Mouse (Mus musculus) neural tube, embryonic 15.5 days (tissue): ENCODE measurements around the gene Foxg1. TPM values are rescaled to one million over a fixed set of nuclear protein-coding genes. Genes with fewer than 3 reads are reported as not detected.
A peak's percentile ranks its signal among the peaks of the same experiment; 100 is the strongest.

Experiments
- ATAC-seq: fragments of 200-750 bp; cut with Nextera tagmentation; 2 replicates; pipeline ENCODE4 v1.8.0; 2017; ENCODE audit warnings: mild to moderate bottlenecking, moderate TSS enrichment, moderate library complexity; ENCODE audit not compliant: low FRiP score
- H3K27ac ChIP-seq: fragments of 300-500 bp; sonication (generic); replicated peaks from 2 replicates; pipeline ENCODE4 v1.5.1; 2015; ENCODE audit warnings: mild to moderate bottlenecking, inconsistent platforms
- H3K27me3 ChIP-seq: fragments of 300-500 bp; sonication (generic); replicated peaks from 2 replicates; pipeline ENCODE4 v1.6.1; 2015; ENCODE audit warnings: inconsistent platforms
- H3K36me3 ChIP-seq: fragments of 300-500 bp; sonication (generic); 2 replicates; pipeline ENCODE4 v1.6.1; 2015; ENCODE audit warnings: inconsistent platforms
- H3K4me1 ChIP-seq: fragments of 300-500 bp; sonication (generic); 2 replicates; pipeline ENCODE4 v1.6.1; 2015; ENCODE audit warnings: inconsistent platforms
- H3K4me2 ChIP-seq: fragments of 300-500 bp; sonication (generic); 2 replicates; pipeline ENCODE4 v1.6.1; 2015; ENCODE audit warnings: inconsistent platforms, mild to moderate bottlenecking, moderate library complexity
- H3K4me3 ChIP-seq: fragments of 300-500 bp; sonication (generic); replicated peaks from 2 replicates; pipeline ENCODE4 v1.5.1; 2015; ENCODE audit warnings: mild to moderate bottlenecking, inconsistent platforms
- H3K9ac ChIP-seq: fragments of 300-500 bp; sonication (generic); replicated peaks from 2 replicates; pipeline ENCODE4 v1.6.1; 2015; ENCODE audit warnings: mild to moderate bottlenecking, inconsistent platforms
- H3K9me3 ChIP-seq: fragments of 300-500 bp; sonication (generic); replicated peaks from 2 replicates; pipeline ENCODE4 v1.6.1; 2016; ENCODE audit warnings: inconsistent platforms
- WGBS: fragments of 180-500 bp; shearing (Covaris S2); methylation state at CpG from one replicate; pipeline ENCODE4 v1.1.7; 2015; ENCODE audit warnings: mixed read lengths; 5-methylcytosine and 5-hydroxymethylcytosine counted together
- polyA plus RNA-seq: library from polyadenylated mRNA; unstranded; fragments of >200 nt; fragmentation: Nextera tagmentation; extraction: Ambion mirVana; gene quantifications from 2 replicates; pipeline ENCODE4 v1.2.1, GENCODE M21; 2015

Foxg1 gene
- polyA plus RNA-seq, 1 experiment from 2014 or later, result not detected

DNA sequence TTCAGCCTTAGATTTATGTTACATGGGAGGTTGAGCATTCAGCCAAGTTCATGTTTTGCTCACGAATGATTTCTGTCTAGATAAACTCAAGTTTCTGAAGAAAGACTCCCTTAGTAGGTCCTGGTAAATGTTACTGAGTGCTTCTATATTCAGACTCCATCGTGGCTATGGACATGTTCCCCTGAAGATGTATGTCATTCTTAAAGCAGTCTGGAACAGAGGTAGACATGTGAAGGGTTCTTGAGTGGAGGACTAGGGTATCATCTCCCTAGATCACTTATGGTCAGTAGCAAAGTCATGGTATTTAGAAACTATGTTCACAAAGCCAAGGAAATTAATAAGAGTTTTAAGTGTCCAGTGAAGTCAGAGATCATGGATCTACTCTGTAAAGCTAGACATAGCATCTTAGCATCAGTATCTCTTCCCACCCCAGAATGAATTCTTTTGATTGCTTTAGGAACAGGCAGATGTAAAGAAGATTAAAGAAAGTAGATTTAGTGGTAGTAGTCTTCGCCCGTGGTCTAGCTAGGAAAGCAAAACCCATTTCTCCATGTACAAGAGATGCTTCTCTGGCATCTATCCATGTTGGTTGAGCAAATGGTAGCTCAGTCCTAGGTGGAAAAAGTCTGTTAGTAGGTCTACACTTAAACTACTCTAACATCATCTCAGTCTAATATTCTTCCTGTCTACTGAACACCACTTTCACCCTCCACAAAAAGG, 15.1 kb downstream of the Foxg1 start:
- Histone ChIP-seq H3K4me1 (peaks cover 10% of the 10 kb centered on the region), H3K4me3 (no peak overlapping the region), H3K27me3 (peaks cover 70% of the 10 kb centered on the region), H3K4me2 (no peak overlapping the region), H3K27ac (no peak overlapping the region), H3K36me3 (no peaks in the 10 kb centered on the region), H3K9ac (no peak overlapping the region), H3K9me3 (no peaks in the 10 kb centered on the region)
- ATAC-seq, result no peak
- 19% methylated on average over 4 of the region's 4 CpGs for WGBS

DNA sequence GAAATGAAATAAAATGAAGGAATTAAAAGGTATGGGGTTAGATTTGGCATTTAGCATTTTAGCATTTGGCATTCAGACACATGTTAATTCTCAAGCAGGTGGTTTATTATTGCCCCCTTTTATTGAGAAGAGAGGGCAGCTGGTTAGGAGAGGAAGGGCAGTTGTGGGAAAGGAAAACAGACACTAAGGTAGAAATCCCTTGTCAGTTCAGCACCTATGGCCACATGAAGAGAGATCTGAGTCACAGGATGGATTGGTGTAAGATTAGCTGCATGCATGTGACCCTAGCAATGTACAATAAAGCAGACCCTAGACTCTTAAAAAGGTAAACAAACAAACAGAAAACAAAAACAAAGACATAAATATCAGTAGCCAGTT, 15.7 kb downstream of the Foxg1 start:
- H3K9ac ChIP-seq, result no peak overlapping the region
- H3K36me3 ChIP-seq, result no peaks in the 10 kb centered on the region
- H3K27me3 ChIP-seq, result peaks cover 72% of the 10 kb centered on the region
- peaks cover 10% of the 10 kb centered on the region for H3K4me1 ChIP-seq
- no peaks in the 10 kb centered on the region for H3K9me3 ChIP-seq
- no peak overlapping the region for H3K27ac ChIP-seq
- ATAC-seq, result no peak
- H3K4me3 ChIP-seq, result no peak overlapping the region
- no peak overlapping the region for H3K4me2 ChIP-seq

DNA sequence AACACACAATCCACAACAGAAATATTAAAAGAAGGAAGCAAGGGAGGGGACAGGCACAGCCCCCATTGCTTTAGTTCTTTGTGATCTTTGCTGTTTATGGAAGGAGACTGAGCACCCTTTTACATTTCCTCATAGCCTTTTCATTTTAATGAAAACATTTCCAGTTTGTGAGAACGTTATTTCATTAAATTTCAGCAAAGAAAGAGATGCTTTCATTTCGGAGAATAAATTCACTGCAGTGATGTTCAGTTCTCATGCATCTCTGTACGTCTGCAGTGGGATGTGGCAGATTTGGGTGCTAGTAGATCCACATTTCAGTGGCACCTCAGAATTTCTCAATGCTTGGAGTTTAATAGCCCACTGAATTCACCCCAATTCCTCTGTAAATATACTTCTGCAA, 16.2 kb downstream of the Foxg1 start:
- peaks cover 75% of the 10 kb centered on the region for H3K27me3 ChIP-seq
- no peak for ATAC-seq
- no peak overlapping the region for H3K27ac ChIP-seq

DNA sequence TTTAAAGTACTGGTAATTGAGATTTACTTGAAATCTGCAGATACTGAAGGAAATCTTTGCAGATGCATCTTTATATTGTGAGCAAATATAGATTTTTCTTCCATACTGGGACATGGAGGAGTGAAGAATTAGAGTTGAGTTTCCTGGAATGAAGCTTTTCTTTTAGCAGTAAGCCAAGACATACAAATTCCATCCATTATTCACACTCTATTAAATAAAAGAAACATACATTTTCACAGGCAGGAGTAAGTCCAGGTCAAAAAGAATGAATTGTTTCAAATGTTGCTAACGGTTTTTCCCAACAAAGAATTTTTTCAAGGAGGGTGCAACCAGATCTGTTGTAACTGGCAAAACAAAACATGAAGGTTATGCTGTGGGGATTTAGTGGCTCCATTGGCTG, 17.2 kb downstream of the Foxg1 start:
- ATAC-seq, result no peak
- H3K4me2 ChIP-seq, result no peak overlapping the region
- no peaks in the 10 kb centered on the region for H3K36me3 ChIP-seq
- H3K4me1 ChIP-seq, result peaks cover 10% of the 10 kb centered on the region
- H3K27ac ChIP-seq, result no peak overlapping the region
- H3K4me3 ChIP-seq, result no peak overlapping the region
- no peak overlapping the region for H3K9ac ChIP-seq
- H3K27me3 ChIP-seq, result peaks cover 73% of the 10 kb centered on the region
- 2% methylated on average over 1 of the region's 1 CpGs for WGBS
- H3K9me3 ChIP-seq, result no peaks in the 10 kb centered on the region

More for the DNA sequence above, 16.2 kb downstream of the Foxg1 start:
- H3K4me3 ChIP-seq, result no peak overlapping the region
- WGBS, result 23% methylated on average over 3 of the region's 3 CpGs
- H3K9me3 ChIP-seq, result no peaks in the 10 kb centered on the region
- peaks cover 10% of the 10 kb centered on the region for H3K4me1 ChIP-seq
- H3K9ac ChIP-seq, result no peak overlapping the region
- no peak overlapping the region for H3K4me2 ChIP-seq
- no peaks in the 10 kb centered on the region for H3K36me3 ChIP-seq

DNA sequence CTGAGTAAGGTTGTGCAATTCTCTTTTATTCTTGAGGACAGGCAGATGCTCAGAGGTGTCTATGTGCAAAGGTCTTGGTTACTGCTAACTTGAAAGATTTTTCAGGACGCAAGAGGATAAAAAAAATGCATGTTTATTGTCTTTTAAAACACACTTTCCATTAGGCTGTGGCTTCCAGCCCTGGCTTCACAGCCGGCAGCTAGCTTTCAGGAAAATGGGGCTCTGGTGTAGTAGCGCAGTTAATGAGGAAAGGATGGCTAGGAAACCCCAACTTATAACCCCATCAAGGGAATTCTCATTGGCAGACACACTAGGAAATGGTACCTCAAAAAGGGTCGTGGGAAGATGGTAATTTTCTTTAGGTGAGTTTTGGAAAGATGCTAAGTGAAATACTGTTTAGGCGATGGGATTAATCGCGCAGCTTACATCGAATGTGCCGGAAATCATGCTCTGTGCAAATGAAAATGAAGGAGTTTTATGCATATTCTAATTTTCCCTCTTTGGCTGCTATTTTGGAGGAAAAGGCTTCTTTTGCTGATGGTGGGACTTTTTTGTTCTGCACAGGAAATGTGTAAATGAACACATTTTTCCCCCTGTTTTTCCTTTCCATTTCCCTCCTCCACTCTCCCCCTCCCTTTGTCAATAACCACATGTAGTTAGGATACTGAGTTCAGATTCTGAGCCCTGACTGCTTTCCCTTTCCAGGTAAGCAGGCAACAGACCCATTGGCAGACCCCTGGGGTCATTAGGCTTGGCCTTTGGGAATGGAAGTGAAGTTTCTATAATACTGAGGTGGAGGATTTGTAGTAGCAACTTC, 17.8 kb downstream of the Foxg1 start:
- no peak for ATAC-seq
- under 1% methylated on average over 9 of the region's 9 CpGs for WGBS
- Histone ChIP-seq H3K36me3 (no peaks in the 10 kb centered on the region), H3K4me3 (no peak overlapping the region), H3K9ac (no peak overlapping the region), H3K4me2 (no peak overlapping the region), H3K27ac (no peak overlapping the region), H3K4me1 (peaks cover 10% of the 10 kb centered on the region), H3K27me3 (peaks cover 72% of the 10 kb centered on the region), H3K9me3 (no peaks in the 10 kb centered on the region)

DNA sequence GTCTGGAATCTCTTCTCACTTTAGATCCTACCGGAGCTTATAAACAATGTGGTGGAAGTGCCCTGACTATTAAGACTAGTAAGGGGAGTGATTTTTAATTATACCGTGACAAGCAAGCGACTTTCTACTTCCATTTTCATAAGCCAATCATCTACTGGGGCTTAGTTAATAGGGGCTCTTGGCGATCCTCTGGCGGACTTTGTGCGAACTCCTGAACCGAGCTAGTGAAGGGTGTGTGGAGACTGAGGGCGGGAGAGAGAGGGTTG, 18.3 kb downstream of the Foxg1 start:
- H3K27me3 ChIP-seq, result peaks cover 69% of the 10 kb centered on the region
- H3K36me3 ChIP-seq, result no peaks in the 10 kb centered on the region
- peak overlapping the region; percentile 66 for H3K4me2 ChIP-seq
- H3K27ac ChIP-seq, result no peak overlapping the region
- H3K9ac ChIP-seq, result no peak overlapping the region
- H3K4me3 ChIP-seq, result peak overlapping the region; percentile 33
- H3K9me3 ChIP-seq, result no peaks in the 10 kb centered on the region
- no peak for ATAC-seq
- H3K4me1 ChIP-seq, result peaks cover 10% of the 10 kb centered on the region
- WGBS, result 0% methylated on average over 8 of the region's 8 CpGs

DNA sequence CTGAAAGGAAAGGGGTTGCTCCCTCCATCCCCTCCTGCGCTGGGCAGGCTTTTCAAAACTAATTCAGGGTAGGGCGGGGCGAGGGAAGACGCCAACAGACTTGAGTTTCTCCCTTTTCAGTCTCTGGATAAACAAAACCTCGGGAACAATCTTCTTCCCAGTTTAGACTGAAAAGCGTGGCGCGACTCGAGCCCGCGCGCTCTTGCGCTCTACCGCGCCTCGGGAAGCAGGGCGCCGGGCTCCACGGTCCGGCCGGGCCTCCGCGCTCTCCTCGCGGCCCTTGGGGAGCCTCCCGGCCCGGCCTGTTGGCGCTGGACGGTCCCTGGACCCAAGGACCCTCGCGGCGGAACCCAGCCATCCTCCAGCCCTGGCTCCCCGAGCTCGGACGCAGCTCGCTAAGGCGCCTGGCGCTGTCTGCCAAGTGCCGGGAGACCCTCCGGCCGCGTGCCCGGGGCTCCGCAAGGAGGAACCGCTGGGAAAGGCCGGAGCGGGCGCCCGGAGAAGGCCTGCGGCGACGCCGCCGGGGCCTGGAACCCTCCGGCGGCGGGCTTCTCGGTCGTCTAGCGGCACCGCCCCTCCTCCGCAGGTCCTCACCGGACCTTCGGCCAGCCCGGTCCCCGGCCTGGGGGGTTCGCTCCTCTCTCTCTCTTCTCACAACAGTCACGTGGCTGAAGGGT, 18.8 kb downstream of the Foxg1 start:
- Histone ChIP-seq H3K9me3 (no peaks in the 10 kb centered on the region), H3K27ac (no peak overlapping the region), H3K4me2 (peak overlapping the region; percentile 66), H3K9ac (peak overlapping the region; percentile 2; the same call in 1 of the 2 replicates), H3K4me3 (peak overlapping the region; percentile 33), H3K27me3 (peaks cover 66% of the 10 kb centered on the region), H3K4me1 (peaks cover 10% of the 10 kb centered on the region), H3K36me3 (no peaks in the 10 kb centered on the region)
- WGBS, result under 1% methylated on average over 61 of the region's 68 CpGs
- ATAC-seq, result peak; percentile 73

DNA sequence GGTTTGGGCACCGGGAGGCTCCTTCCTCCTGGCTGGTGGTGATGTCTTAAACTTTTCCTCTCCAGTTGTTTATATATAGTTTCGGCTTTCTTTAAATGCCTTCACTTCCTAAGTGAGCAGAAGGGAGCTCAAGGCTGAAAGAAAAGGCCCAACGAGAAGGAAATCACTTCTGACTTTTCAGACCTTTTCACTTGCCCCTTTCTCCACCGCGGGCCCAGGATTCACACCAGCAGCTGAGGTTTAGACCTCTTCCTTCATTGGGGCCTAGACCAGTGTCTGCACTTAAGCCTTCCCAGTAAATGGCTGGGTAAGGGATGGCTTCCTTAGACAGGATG, 19.3 kb downstream of the Foxg1 start:
- H3K9me3 ChIP-seq, result no peaks in the 10 kb centered on the region
- peak overlapping the region; percentile 66 for H3K4me2 ChIP-seq
- under 1% methylated on average over 5 of the region's 5 CpGs for WGBS
- no peak overlapping the region for H3K9ac ChIP-seq
- H3K4me1 ChIP-seq, result peaks cover 10% of the 10 kb centered on the region
- ATAC-seq, result no peak
- H3K4me3 ChIP-seq, result peak overlapping the region; percentile 33
- no peak overlapping the region for H3K27ac ChIP-seq
- no peaks in the 10 kb centered on the region for H3K36me3 ChIP-seq
- H3K27me3 ChIP-seq, result peaks cover 63% of the 10 kb centered on the region

DNA sequence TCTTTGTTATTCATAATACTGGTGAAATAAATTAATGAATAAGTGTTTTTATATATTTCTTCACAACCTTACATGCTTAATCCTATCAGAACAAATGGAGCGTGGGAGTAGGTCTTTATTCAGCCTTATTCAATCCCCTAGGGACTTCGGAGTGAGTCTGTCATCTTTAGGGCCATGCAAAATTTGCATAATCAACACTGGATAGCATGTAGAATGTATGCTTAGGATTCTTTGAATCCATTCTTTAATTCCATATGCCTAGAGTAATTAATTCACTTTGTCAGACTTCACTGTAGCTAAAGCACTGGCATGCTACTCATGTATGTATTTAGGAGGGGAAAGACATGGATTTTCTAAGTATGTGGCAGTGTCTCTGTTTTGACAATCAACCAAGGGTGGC, 27.4 kb downstream of the Foxg1 start:
- Histone ChIP-seq H3K4me3 (no peak overlapping the region), H3K4me2 (no peak overlapping the region), H3K27ac (no peak overlapping the region), H3K36me3 (no peaks in the 10 kb centered on the region), H3K9ac (no peak overlapping the region), H3K9me3 (no peaks in the 10 kb centered on the region), H3K4me1 (no peaks in the 10 kb centered on the region), H3K27me3 (peaks cover 8% of the 10 kb centered on the region)
- 58% methylated on average over 2 of the region's 2 CpGs for WGBS
- ATAC-seq, result no peak

DNA sequence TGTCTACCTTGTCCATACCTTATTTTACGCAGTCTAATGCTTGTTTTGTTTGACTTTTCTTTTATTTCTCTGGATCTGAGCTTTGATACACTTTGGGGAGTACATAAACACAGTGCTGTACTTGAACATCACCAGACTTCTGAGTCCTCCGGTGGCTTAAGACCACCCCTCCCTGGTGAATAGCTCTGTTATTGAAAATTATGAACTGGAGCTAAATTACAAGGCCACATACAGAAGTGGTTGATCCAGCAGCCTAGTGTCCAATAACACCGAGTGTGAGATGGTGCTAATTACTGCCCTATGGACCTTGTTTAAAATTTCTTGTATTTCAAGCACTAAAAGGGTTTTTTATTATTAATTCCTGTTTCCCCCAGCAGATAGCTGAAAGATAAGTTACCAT, 35.5 kb downstream of the Foxg1 start:
- H3K4me2 ChIP-seq, result no peak overlapping the region
- 85% methylated on average over 3 of the region's 3 CpGs for WGBS
- no peak overlapping the region for H3K27ac ChIP-seq
- no peaks in the 10 kb centered on the region for H3K4me1 ChIP-seq
- no peaks in the 10 kb centered on the region for H3K9me3 ChIP-seq
- no peak overlapping the region for H3K9ac ChIP-seq
- no peaks in the 10 kb centered on the region for H3K27me3 ChIP-seq
- no peaks in the 10 kb centered on the region for H3K36me3 ChIP-seq
- H3K4me3 ChIP-seq, result no peak overlapping the region
- no peak for ATAC-seq
